Mouse (Mus musculus): Measurements from ENCODE around the gene Rab3b. TPM values are rescaled to one million over a fixed set of nuclear protein-coding genes. Genes with fewer than 3 reads are reported as not detected.

Rab3b gene
- polyA plus RNA-seq (2015; fragmentation: Nextera tagmentation; extraction: Ambion mirVana), result 167 and 208 TPM in 2 replicates

DNA sequence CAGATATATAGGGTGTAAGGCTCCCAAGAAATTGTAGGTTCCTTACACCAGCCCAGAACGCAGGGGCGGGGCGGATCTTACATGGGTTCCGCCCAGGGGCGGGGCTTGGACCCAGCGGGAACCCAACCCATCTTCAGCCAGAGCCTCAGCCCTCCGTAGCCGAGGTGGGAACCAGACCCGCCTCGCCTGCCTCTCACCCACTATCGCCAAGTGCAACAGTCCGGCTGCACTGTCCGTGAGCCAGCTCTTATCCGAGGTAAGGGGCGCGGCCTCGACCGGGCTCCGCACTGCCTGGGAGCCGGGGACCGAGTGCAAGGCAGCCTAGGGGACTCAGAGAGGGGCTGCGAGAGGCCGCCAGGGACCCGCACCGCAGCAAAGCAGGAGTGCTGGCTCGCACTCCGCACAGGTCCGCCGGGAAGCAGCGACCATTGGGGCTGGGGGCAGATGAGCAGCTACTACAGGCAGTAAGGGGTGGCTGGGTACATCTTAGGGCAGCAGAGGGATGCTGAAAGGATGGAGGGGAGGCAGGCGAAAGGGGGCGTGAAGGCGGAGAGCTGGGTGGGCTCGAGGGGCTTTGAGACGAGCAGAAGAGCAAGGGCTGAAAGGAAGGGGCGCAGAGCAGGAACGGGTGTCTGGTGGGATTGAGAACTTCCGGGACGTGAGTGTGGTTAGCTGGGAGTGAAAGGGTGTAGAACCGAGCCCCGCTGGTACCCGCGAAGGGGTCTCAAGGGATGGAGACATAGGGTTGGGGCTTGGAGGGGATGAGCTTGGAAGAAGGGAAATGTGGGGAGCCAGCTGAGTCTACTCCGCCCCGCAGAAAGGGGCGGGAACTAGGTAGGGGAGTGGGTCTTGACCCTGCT is at the start of gene Rab3b:
Gene Rab3b (plus strand): TSS at position 101 of the 860 bp plus-strand sequence.
- H3K4me3 ChIP-seq (replicated peaks), result peak within 1 kb of the TSS; percentile 69
- peak within 1 kb of the TSS; percentile 89 for H3K4me2 ChIP-seq
- WGBS, result under 1% methylated on average over 46 of the region's 46 CpGs
- H3K36me3 ChIP-seq, result no peaks in the 10 kb centered on the region
- H3K27me3 ChIP-seq (replicated peaks), result no peaks in the 10 kb centered on the region; the same call in 1 of the 2 replicates
- H3K27ac ChIP-seq (replicated peaks), result peak within 1 kb of the TSS; percentile 79
- no peaks in the 10 kb centered on the region for H3K9me3 ChIP-seq (replicated peaks)
- peak within 1 kb of the TSS; percentile 69 for H3K9ac ChIP-seq (replicated peaks)
- peak; percentile 94 for ATAC-seq (ENCODE audit: low FRiP score)
- H3K4me1 ChIP-seq, result peaks cover 6% of the 10 kb centered on the region; the same call in 1 of the 2 replicates

DNA sequence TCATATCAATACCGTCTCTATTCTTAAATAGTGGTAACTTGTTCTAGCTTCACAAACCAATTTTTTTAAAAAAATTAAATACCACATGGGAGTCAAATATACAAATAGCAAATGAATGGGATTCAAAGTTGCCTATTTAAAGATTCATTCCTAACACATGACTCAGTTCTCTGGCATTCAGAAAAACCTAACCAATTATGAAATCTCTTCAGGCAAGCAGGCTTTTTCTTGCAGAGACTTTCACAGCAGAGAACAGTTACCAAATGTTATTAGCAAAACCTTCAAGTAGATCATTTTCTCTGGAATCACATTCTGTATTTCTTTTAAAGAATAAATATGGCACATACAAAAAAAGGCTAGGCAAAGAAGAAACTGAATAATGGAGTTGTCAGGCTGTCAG is 48.2 kb upstream of the Rab3b start:
- Histone ChIP-seq H3K27ac (replicated peaks) (no peak overlapping the region), H3K4me2 (no peak overlapping the region), H3K9ac (replicated peaks) (no peak overlapping the region), H3K36me3 (peaks cover 22% of the 10 kb centered on the region), H3K4me1 (peaks cover 22% of the 10 kb centered on the region), H3K27me3 (replicated peaks) (no peaks in the 10 kb centered on the region), H3K4me3 (replicated peaks) (no peak overlapping the region), H3K9me3 (replicated peaks) (no peaks in the 10 kb centered on the region)
- WGBS, result 82% methylated on average over 1 of the region's 1 CpGs
- no peak for ATAC-seq (ENCODE audit: low FRiP score)

DNA sequence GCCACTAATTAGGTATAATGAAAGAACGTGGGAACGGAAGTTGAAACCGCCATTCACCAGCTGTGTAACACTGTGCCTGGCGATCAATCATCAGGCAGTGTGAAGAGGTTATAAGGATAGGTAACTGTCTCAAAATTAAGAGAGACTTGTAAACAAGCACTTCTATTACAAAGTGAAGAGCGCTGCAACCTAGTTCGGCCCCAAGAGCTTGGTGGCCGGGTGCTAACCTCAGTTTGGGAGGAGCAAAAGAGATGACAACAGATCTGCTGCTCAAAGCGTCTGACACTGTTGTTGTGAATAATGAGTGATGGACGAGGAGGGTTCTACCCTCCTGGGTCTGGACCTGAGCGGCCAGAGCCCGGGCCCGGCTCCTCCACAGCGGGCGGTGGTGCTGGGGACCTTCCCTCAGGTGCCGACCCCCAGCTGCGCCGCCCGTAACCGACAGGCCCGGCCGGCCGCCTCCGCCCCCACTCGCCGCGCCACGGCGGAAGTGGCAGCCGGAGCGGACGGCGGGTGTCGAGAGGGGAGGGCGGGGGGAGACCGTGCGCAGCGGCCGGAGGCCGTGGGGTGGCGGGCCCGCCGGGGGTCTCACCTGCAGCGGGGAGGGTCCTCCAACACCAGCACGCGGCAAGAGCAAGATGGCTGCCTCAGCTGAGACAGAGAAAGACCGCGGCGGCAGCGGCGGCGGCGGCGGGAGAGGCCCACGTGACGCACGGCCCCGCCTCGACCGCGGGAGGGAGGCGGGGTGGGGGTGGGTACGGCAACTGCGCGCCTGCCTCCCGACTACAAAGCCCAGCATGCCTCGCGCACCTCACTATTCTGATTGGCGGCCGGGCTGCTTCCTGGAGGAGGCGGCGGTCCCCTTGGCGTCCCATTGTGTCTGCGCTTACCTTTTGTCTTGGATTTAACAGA is 45.7 kb upstream of the Rab3b start, which contains the start of gene Btf3l4:
Gene Btf3l4 (minus strand): TSS at position 699 of the 912 bp plus-strand sequence.
- peak within 1 kb of the TSS; percentile 74 for H3K4me3 ChIP-seq (replicated peaks)
- H3K9ac ChIP-seq (replicated peaks), result peak within 1 kb of the TSS; percentile 96
- H3K27me3 ChIP-seq (replicated peaks), result no peaks in the 10 kb centered on the region
- ATAC-seq (ENCODE audit: low FRiP score), result peak; percentile 96
- H3K36me3 ChIP-seq, result peaks cover 11% of the 10 kb centered on the region
- peak within 1 kb of the TSS; percentile 66 for H3K4me2 ChIP-seq
- WGBS, result 0% methylated on average over 64 of the region's 73 CpGs
- peaks cover 43% of the 10 kb centered on the region for H3K4me1 ChIP-seq
- peak within 1 kb of the TSS; percentile 99 for H3K27ac ChIP-seq (replicated peaks)
- H3K9me3 ChIP-seq (replicated peaks), result no peaks in the 10 kb centered on the region

DNA sequence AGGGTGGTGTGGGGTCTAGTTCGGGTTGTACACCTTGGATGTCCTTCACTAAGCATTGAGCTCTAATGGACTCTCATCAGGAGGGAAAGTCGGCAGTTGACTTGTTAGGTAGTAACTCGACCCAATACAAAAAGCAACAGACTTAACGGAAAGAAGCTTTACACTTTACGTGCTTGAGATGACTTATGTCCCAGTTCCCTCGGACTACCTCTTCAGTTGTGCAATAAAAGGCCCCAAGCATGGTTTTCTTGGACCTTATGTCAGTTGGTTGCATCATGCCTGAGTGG is 45.1 kb upstream of the Rab3b start:
- Histone ChIP-seq H3K4me3 (replicated peaks) (peak overlapping the region; percentile 74), H3K27ac (replicated peaks) (peak overlapping the region; percentile 99), H3K4me2 (peak overlapping the region; percentile 66), H3K36me3 (peaks cover 9% of the 10 kb centered on the region), H3K4me1 (peaks cover 47% of the 10 kb centered on the region), H3K9ac (replicated peaks) (peak overlapping the region; percentile 96), H3K9me3 (replicated peaks) (no peaks in the 10 kb centered on the region), H3K27me3 (replicated peaks) (no peaks in the 10 kb centered on the region)
- no peak for ATAC-seq (ENCODE audit: low FRiP score)
- 0% methylated on average over 6 of the region's 6 CpGs for WGBS

DNA sequence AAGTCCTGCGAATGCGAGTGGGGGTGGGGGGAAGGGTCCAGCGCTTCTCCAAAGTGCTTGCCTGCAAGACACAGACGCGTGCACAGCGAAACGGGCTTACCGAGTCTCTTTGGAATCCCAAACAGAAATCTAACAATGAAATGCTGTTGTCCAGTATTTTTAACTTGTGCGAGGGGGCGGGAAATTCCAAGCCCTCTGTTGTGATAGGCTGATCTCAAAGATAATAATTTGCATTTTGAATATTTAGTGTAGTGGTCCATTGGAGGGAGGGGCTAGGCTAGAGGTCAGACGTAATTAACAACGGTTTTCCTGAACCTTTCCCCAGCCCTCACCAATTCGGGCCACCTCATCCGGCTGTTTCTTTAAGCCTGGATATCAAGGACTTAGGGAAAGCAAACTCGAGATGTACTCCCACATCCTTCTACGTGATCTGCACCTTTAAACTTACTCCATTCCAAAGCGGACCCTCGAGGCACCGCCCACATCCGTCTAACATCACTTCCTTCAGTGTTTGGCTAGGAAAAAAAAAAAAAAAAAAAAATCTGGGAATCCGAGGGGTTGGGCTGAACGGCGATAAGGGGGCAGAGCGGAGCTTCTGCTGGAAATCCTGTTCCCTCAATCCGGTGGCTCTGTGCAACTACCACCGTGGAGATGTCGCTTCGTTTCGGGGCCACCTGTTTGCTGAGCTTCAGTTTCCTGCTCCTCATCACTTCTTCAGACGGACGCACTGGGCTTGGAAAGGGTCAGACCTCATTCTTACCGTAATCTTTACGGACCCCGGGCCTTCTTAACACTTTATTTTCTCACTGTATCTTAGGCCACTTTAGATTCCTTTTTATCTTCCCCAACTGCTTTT is 44.5 kb upstream of the Rab3b start, which contains the start of gene Txndc12:
Gene Txndc12 (plus strand): TSS at position 487 of the 856 bp plus-strand sequence.
- Histone ChIP-seq H3K9ac (replicated peaks) (peak within 1 kb of the TSS; percentile 96), H3K27ac (replicated peaks) (peak within 1 kb of the TSS; percentile 99), H3K4me3 (replicated peaks) (peak within 1 kb of the TSS; percentile 74), H3K4me2 (peak within 1 kb of the TSS; percentile 66), H3K36me3 (peaks cover 5% of the 10 kb centered on the region; the same call in 1 of the 2 replicates), H3K27me3 (replicated peaks) (no peaks in the 10 kb centered on the region), H3K4me1 (peaks cover 47% of the 10 kb centered on the region), H3K9me3 (replicated peaks) (no peaks in the 10 kb centered on the region)
- peak; percentile 84 for ATAC-seq (ENCODE audit: low FRiP score)
- under 1% methylated on average over 34 of the region's 34 CpGs for WGBS

DNA sequence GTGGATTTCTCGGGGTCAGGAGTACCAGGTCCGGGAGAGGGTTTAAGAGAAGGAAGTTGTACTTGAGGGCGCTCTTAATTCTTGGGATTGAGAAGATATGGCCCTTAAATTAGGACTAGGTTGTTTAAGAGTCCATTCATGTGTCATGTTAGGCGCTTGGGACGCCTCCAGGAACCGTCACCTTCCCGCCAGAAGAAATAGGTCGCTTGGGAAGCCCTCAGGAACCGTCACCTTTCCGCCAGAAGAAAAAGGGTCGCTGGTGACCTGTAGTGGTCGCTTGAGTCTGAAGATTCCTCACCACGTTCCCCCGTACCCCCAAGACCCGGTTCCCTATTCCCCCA is 43.9 kb upstream of the Rab3b start:
- no peak for ATAC-seq (ENCODE audit: low FRiP score)
- Histone ChIP-seq H3K27me3 (replicated peaks) (no peaks in the 10 kb centered on the region), H3K4me3 (replicated peaks) (peak overlapping the region; percentile 74), H3K36me3 (peaks cover 3% of the 10 kb centered on the region; the same call in 1 of the 2 replicates), H3K9me3 (replicated peaks) (no peaks in the 10 kb centered on the region), H3K4me2 (peak overlapping the region; percentile 66), H3K27ac (replicated peaks) (peak overlapping the region; percentile 99), H3K9ac (replicated peaks) (peak overlapping the region; percentile 96), H3K4me1 (peaks cover 47% of the 10 kb centered on the region)
- under 1% methylated on average over 15 of the region's 15 CpGs for WGBS

DNA sequence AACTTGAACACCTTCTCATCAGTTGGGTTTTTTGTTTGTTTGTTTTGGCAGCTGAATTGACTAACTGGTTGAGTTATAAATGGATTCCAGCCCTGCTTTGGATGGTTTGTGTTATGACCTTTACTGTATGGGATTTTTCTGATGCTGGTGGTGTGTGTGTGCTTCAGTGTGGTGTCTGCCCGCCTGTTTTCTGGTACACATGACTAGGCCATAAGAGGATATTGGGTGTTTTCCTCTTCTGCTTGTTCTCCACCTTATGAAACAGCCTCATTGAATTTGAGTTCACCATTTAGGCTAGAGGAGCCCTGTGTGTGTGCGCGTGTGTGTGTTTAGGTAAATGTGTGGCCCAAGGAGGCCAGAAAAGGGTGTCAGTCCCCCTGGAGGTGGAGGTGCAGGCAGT is 43.4 kb upstream of the Rab3b start:
- peaks cover 47% of the 10 kb centered on the region for H3K4me1 ChIP-seq
- H3K4me3 ChIP-seq (replicated peaks), result peak overlapping the region; percentile 74
- H3K9me3 ChIP-seq (replicated peaks), result no peaks in the 10 kb centered on the region
- H3K4me2 ChIP-seq, result peak overlapping the region; percentile 66
- 71% methylated on average over 3 of the region's 3 CpGs for WGBS
- H3K27ac ChIP-seq (replicated peaks), result peak overlapping the region; percentile 99
- H3K27me3 ChIP-seq (replicated peaks), result no peaks in the 10 kb centered on the region
- ATAC-seq (ENCODE audit: low FRiP score), result no peak
- H3K36me3 ChIP-seq, result no peaks in the 10 kb centered on the region
- peak overlapping the region; percentile 96 for H3K9ac ChIP-seq (replicated peaks)

DNA sequence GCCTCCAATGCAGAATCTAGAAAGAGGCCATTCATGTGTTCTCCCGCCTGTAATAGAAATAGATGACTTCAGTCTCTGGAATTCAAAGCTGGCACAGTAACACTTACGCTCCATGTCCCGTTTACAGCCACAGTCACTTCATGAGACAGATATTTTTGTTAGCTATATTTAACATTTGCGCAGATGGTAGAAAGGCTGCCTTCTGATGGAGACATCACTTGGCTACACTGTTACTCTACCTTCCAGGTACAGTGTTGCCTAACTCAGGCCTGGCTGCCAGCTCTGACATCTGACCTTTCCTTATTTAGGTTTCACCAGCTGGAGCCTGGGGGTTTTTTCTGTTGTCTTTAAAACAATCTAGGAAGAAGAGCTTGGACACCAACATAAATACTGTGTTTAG is 40.8 kb upstream of the Rab3b start:
- H3K9ac ChIP-seq (replicated peaks), result no peak overlapping the region
- peaks cover 31% of the 10 kb centered on the region for H3K4me1 ChIP-seq
- H3K36me3 ChIP-seq, result no peaks in the 10 kb centered on the region
- ATAC-seq (ENCODE audit: low FRiP score), result no peak
- H3K27ac ChIP-seq (replicated peaks), result no peak overlapping the region
- WGBS, result 80% methylated on average over 4 of the region's 4 CpGs
- no peaks in the 10 kb centered on the region for H3K27me3 ChIP-seq (replicated peaks)
- H3K9me3 ChIP-seq (replicated peaks), result no peaks in the 10 kb centered on the region
- H3K4me2 ChIP-seq, result no peak overlapping the region
- no peak overlapping the region for H3K4me3 ChIP-seq (replicated peaks)

DNA sequence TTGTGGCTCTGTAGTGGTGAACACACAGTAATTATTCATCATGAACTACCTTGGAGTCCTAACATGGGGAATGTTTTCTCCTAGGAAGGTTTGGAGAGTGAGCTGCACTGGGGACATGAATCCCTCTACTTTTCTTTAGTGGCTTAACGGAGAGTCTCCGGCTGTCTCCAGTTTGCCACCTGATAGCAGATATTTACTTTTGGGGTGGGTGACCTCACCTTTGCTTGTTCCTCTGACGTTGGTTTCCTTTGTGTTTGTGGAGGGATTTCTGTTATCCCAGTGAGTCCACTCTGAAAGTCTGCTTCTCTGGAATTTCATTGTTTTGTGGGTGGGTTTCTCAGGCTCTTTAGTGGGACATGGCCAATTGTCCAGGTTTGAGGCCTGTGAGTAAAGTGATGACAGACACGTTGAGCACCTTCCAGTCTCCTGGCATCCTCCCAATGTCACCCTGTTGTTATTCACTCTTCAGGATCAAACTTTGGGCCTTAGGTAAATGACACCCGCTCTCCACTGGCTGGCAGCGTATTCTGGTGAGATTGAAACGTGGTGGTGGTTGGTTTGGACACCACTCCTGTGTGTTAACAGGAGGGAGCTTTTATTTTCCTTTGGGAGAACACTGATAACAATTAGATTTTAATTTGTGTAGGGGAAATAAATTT is 36.8 kb upstream of the Rab3b start:
- ATAC-seq (ENCODE audit: low FRiP score), result no peak
- 91% methylated on average over 7 of the region's 7 CpGs for WGBS
- H3K4me2 ChIP-seq, result no peak overlapping the region
- H3K4me1 ChIP-seq, result peaks cover 13% of the 10 kb centered on the region
- H3K36me3 ChIP-seq, result no peaks in the 10 kb centered on the region
- no peak overlapping the region for H3K27ac ChIP-seq (replicated peaks)
- no peak overlapping the region for H3K9ac ChIP-seq (replicated peaks)
- H3K27me3 ChIP-seq (replicated peaks), result no peaks in the 10 kb centered on the region
- no peak overlapping the region for H3K4me3 ChIP-seq (replicated peaks)
- H3K9me3 ChIP-seq (replicated peaks), result no peaks in the 10 kb centered on the region

DNA sequence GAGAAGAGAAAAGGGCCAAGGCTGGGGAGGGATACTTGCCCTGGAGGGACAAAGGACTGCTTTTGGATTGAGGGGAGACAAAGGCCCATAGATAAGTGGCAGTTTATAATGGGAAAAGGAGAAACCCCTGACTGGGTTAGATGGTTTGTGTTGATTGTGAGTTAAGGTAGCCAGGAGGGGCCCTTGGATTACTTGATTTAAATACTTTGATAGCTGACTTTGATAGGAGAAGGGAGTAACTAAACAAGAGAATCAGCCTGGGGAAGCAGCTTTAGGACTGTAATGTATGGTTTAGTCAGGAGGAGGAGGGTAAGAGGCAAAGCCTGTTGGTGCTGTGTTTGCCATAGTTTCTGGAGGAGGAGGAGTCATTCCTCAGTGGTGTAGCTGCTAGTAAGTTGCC is 35.5 kb upstream of the Rab3b start:
- no peaks in the 10 kb centered on the region for H3K27me3 ChIP-seq (replicated peaks)
- H3K9ac ChIP-seq (replicated peaks), result no peak overlapping the region
- peaks cover 4% of the 10 kb centered on the region; the same call in 1 of the 2 replicates for H3K4me1 ChIP-seq

More for the DNA sequence above, 35.5 kb upstream of the Rab3b start:
- no peak for ATAC-seq (ENCODE audit: low FRiP score)
- Histone ChIP-seq H3K9me3 (replicated peaks) (no peaks in the 10 kb centered on the region), H3K36me3 (no peaks in the 10 kb centered on the region), H3K27ac (replicated peaks) (no peak overlapping the region), H3K4me3 (replicated peaks) (no peak overlapping the region), H3K4me2 (no peak overlapping the region)
